Mouse (Mus musculus): ENCODE data around the gene Sez6l. TPM values are rescaled to one million over a fixed set of nuclear protein-coding genes. Genes with fewer than 3 reads are reported as not detected.

The Sez6l gene
- polyA plus RNA-seq, 1 experiment from 2014 or later = 0.10 TPM

DNA sequence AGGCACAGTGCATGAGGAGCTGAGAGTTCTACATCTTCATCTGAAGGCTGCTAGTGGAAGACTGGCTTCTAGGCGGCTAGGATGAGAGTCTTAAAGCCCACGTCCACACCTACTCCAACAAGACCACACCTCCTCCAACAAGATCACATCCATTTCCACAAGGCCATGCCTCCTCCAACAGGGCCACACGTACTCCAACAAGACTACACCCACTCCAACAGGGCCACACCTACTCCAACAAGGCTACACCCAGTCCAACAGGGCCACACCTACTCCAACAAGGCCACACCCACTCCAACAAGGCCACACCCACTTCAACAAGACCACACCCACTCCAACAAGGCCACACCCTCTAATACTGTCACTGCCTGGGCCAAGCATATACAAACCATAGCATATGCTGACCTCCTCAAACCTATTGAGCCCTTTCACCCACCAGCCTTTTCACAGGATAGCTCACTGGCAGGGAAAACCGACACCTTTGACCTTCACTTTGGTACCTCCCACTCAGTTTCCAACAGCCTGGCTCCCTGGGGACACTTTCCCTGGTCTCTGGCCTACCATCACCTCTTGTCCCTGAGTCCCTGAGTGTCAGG lies 107.9 kb downstream of the Sez6l start:
- H3K36me3 ChIP-seq (ENCODE audit: control insufficient read depth, insufficient read depth, low read length) = no peaks in the 10 kb centered on the region
- H3K27ac ChIP-seq (ENCODE audit: low read depth, low read length) = no peak overlapping the region
- no peak overlapping the region for H3K4me2 ChIP-seq
- no peak overlapping the region for H3K9ac ChIP-seq (ENCODE audit: low read depth, low read length)
- 65% methylated on average over 4 of the region's 4 CpGs for WGBS (ENCODE audit: insufficient replicate concordance)
- no peaks in the 10 kb centered on the region for H3K4me1 ChIP-seq (ENCODE audit: control insufficient read depth, insufficient read depth, low read length)
- no peaks in the 10 kb centered on the region for H3K9me3 ChIP-seq (replicated peaks; ENCODE audit: control insufficient read depth, low read length)
- H3K27me3 ChIP-seq (ENCODE audit: control insufficient read depth, insufficient read depth, low read length) = peaks cover 33% of the 10 kb centered on the region
- peak; percentile 58 for ATAC-seq (replicated peaks; ENCODE audit: insufficient number of reproducible peaks, low FRiP score, low TSS enrichment)
- no peak overlapping the region for H3K4me3 ChIP-seq (ENCODE audit: low read depth, low read length)

DNA sequence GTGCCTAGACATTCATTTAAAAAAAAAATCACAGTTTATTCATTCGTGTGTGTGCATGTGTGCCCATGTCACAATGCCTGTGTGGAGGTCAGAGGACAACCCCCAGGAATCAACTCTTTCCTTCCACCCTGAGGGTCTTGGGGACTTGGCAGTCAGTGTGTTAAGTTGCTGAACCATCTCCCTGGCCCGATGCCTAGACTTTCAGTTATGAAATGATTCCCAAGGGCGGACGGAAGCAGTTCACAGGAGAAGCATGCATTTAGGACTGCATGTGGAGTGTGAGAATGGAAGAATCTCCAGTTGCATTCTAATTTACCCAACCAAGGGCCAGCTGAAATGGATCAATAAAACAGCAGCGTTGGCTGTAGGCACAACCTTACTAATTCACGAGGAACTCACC lies 110.7 kb downstream of the Sez6l start:
- no peaks in the 10 kb centered on the region for H3K4me1 ChIP-seq (ENCODE audit: control insufficient read depth, insufficient read depth, low read length)
- WGBS (ENCODE audit: insufficient replicate concordance) = 72% methylated on average over 6 of the region's 6 CpGs
- no peak overlapping the region for H3K9ac ChIP-seq (ENCODE audit: low read depth, low read length)
- no peak overlapping the region for H3K4me3 ChIP-seq (ENCODE audit: low read depth, low read length)
- H3K4me2 ChIP-seq = no peak overlapping the region
- no peak overlapping the region for H3K27ac ChIP-seq (ENCODE audit: low read depth, low read length)
- H3K36me3 ChIP-seq (ENCODE audit: control insufficient read depth, insufficient read depth, low read length) = no peaks in the 10 kb centered on the region
- peaks cover 21% of the 10 kb centered on the region for H3K27me3 ChIP-seq (ENCODE audit: control insufficient read depth, insufficient read depth, low read length)
- no peaks in the 10 kb centered on the region for H3K9me3 ChIP-seq (replicated peaks; ENCODE audit: control insufficient read depth, low read length)
- ATAC-seq (replicated peaks; ENCODE audit: insufficient number of reproducible peaks, low FRiP score, low TSS enrichment) = no peak

DNA sequence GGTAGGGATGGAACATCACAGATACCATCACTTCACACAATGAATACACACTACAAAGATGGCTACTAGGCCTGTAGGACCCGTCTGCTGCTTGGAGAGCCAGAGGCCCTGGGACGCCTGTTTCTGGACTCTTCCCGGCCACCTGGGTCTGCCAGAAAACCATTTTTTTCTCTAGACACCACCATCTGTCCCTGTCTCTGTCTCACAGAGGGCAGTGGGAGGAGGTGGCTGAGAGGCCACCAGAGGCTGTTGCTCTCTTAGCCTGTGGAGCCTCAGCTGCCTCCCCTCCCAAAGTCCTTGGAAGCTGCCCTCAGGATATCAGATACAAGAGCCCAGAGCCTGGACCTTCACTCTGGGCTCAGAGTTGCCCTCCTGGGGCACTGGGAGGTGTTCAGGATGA lies 117.1 kb downstream of the Sez6l start:
- 63% methylated on average over 3 of the region's 3 CpGs for WGBS (ENCODE audit: insufficient replicate concordance)
- Histone ChIP-seq H3K4me3 (ENCODE audit: low read depth, low read length) (no peak overlapping the region), H3K4me1 (ENCODE audit: control insufficient read depth, insufficient read depth, low read length) (peaks cover 4% of the 10 kb centered on the region; the same call in 1 of the 2 replicates), H3K27me3 (ENCODE audit: control insufficient read depth, insufficient read depth, low read length) (peaks cover 28% of the 10 kb centered on the region), H3K9ac (ENCODE audit: low read depth, low read length) (no peak overlapping the region), H3K36me3 (ENCODE audit: control insufficient read depth, insufficient read depth, low read length) (no peaks in the 10 kb centered on the region), H3K9me3 (replicated peaks; ENCODE audit: control insufficient read depth, low read length) (no peaks in the 10 kb centered on the region), H3K27ac (ENCODE audit: low read depth, low read length) (no peak overlapping the region), H3K4me2 (no peak overlapping the region)
- no peak for ATAC-seq (replicated peaks; ENCODE audit: insufficient number of reproducible peaks, low FRiP score, low TSS enrichment)

DNA sequence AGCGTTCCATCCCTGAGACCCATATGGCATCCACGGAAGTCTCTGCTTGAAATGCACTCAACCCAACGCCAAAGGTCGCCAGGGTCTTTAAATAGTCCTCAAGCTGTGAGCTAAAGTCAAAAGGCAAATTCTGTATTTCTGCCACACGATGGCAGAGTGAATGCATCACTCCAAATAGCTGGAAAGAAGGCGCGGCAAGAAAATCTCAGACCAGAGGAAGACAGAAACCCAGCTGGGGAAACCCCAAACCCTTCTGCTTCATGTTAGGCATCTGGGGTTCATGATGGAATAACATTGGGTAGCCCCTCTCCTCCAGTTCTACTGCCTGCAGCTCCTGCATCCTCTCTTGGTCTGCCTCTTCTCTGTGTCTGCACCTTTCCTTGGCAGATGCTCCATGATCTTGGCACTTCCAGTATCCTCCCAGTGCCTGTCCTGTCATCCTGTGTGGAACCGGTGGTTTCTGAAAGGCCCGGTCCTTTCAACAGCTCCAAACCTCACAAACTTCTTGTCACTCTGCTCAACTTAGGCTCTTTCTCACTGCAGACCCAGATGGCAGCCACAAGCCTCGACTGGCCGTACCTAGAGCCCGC lies 121.9 kb downstream of the Sez6l start:
- no peak overlapping the region for H3K4me3 ChIP-seq (ENCODE audit: low read depth, low read length)
- H3K4me2 ChIP-seq = no peak overlapping the region
- peaks cover 2% of the 10 kb centered on the region; the same call in 1 of the 2 replicates for H3K4me1 ChIP-seq (ENCODE audit: control insufficient read depth, insufficient read depth, low read length)
- H3K27me3 ChIP-seq (ENCODE audit: control insufficient read depth, insufficient read depth, low read length) = peaks cover 42% of the 10 kb centered on the region
- no peak overlapping the region for H3K27ac ChIP-seq (ENCODE audit: low read depth, low read length)
- H3K9me3 ChIP-seq (replicated peaks; ENCODE audit: control insufficient read depth, low read length) = no peaks in the 10 kb centered on the region
- WGBS (ENCODE audit: insufficient replicate concordance) = 58% methylated on average over 12 of the region's 12 CpGs
- H3K9ac ChIP-seq (ENCODE audit: low read depth, low read length) = no peak overlapping the region
- H3K36me3 ChIP-seq (ENCODE audit: control insufficient read depth, insufficient read depth, low read length) = no peaks in the 10 kb centered on the region
- no peak for ATAC-seq (replicated peaks; ENCODE audit: insufficient number of reproducible peaks, low FRiP score, low TSS enrichment)

DNA sequence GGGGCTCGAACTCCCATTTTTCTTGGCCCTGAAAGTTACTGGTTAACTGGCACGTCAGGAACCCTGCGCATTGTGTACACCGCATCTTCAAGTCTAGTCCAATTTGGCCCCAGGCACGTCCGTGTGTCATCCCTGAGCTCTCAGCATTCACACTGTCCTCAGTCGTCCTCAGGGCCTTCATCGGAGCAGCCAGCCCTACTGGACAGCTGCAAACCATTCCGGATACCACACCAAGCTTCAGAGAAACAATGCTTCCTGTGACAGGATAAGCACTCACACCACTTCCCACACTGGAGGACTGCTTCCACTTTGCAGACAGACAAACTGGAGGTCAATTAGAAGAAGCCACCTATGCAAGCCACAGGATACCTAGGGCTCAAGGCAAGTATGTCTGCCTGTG lies 123.9 kb downstream of the Sez6l start:
- 64% methylated on average over 9 of the region's 9 CpGs for WGBS (ENCODE audit: insufficient replicate concordance)
- H3K27ac ChIP-seq (ENCODE audit: low read depth, low read length) = no peak overlapping the region
- H3K4me1 ChIP-seq (ENCODE audit: control insufficient read depth, insufficient read depth, low read length) = no peaks in the 10 kb centered on the region
- no peak overlapping the region for H3K4me2 ChIP-seq
- H3K27me3 ChIP-seq (ENCODE audit: control insufficient read depth, insufficient read depth, low read length) = peaks cover 44% of the 10 kb centered on the region
- no peak for ATAC-seq (replicated peaks; ENCODE audit: insufficient number of reproducible peaks, low FRiP score, low TSS enrichment)
- no peaks in the 10 kb centered on the region for H3K9me3 ChIP-seq (replicated peaks; ENCODE audit: control insufficient read depth, low read length)
- no peak overlapping the region for H3K4me3 ChIP-seq (ENCODE audit: low read depth, low read length)
- no peaks in the 10 kb centered on the region for H3K36me3 ChIP-seq (ENCODE audit: control insufficient read depth, insufficient read depth, low read length)
- no peak overlapping the region for H3K9ac ChIP-seq (ENCODE audit: low read depth, low read length)

DNA sequence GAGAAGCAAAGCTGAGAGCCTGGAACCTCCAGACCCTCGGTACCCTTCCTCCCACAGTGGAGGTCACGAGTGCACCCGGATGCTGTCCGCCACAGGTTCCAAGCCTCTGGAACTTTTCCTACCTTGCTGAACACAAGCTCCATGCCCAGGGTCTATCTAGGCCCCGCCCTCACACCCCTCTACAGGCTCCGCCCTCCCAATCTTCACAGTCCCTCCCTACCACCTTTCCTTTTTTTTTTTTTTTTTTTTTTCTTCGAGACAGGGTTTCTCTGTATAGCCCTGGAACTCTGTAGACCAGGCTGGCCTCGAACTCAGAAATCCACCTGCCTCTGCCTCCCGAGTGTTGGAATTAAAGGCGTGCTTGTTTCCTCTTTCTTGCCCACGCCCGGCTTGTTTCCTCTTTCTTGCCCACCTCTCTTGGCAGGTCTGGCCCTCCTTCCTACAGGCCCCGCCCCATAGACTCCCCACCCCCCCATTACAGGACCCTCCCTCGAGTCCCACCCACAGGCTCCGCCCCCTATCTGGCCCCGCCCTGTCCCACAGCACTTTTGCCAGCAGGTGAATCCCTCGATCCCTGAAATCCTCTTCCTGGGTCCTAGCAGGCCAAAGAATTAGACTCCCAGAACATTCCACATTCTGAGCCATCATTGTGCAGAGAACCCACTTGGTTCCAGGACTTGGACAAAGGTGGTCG lies 128.1 kb downstream of the Sez6l start, which contains the start of gene Gm6588:
TSS of gene Gm6588 (plus strand) at position 680 of the 694 bp plus-strand sequence.
- ATAC-seq (replicated peaks; ENCODE audit: insufficient number of reproducible peaks, low FRiP score, low TSS enrichment) = no peak
- H3K4me3 ChIP-seq (ENCODE audit: low read depth, low read length) = no peak within 1 kb of the TSS
- no peak within 1 kb of the TSS for H3K27ac ChIP-seq (ENCODE audit: low read depth, low read length)
- no peaks in the 10 kb centered on the region for H3K4me1 ChIP-seq (ENCODE audit: control insufficient read depth, insufficient read depth, low read length)
- WGBS (ENCODE audit: insufficient replicate concordance) = 45% methylated on average over 18 of the region's 18 CpGs
- peaks cover 30% of the 10 kb centered on the region for H3K27me3 ChIP-seq (ENCODE audit: control insufficient read depth, insufficient read depth, low read length)
- no peak within 1 kb of the TSS for H3K4me2 ChIP-seq
- H3K9me3 ChIP-seq (replicated peaks; ENCODE audit: control insufficient read depth, low read length) = no peaks in the 10 kb centered on the region
- no peak within 1 kb of the TSS for H3K9ac ChIP-seq (ENCODE audit: low read depth, low read length)
- H3K36me3 ChIP-seq (ENCODE audit: control insufficient read depth, insufficient read depth, low read length) = no peaks in the 10 kb centered on the region

DNA sequence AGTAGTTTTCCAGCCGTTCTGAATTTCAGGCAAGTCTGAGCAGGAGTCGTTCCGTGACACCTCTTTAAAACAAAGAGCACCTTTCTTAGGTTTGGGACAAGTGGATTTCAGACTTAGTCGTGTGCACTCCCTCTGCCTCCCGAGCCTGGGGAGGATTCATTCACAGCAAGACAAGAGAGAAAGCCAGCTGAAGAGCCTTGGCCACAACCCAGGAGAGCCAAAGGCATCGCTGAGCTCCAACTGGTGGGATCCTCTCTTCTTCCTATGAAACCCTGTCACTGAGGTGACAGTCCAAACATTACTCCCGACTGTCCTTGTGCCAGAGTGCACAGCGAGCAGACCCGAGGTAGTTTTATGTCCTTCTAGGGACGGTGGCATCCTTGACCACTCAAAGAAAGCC lies 138.4 kb downstream of the Sez6l start:
- no peaks in the 10 kb centered on the region for H3K9me3 ChIP-seq (replicated peaks; ENCODE audit: control insufficient read depth, low read length)
- H3K4me3 ChIP-seq (ENCODE audit: low read depth, low read length) = no peak overlapping the region
- no peak overlapping the region for H3K4me2 ChIP-seq
- H3K27ac ChIP-seq (ENCODE audit: low read depth, low read length) = no peak overlapping the region
- WGBS (ENCODE audit: insufficient replicate concordance) = 50% methylated on average over 10 of the region's 10 CpGs
- ATAC-seq (replicated peaks; ENCODE audit: insufficient number of reproducible peaks, low FRiP score, low TSS enrichment) = no peak
- no peaks in the 10 kb centered on the region for H3K4me1 ChIP-seq (ENCODE audit: control insufficient read depth, insufficient read depth, low read length)
- peaks cover 45% of the 10 kb centered on the region for H3K27me3 ChIP-seq (ENCODE audit: control insufficient read depth, insufficient read depth, low read length)
- no peaks in the 10 kb centered on the region for H3K36me3 ChIP-seq (ENCODE audit: control insufficient read depth, insufficient read depth, low read length)
- H3K9ac ChIP-seq (ENCODE audit: low read depth, low read length) = no peak overlapping the region

DNA sequence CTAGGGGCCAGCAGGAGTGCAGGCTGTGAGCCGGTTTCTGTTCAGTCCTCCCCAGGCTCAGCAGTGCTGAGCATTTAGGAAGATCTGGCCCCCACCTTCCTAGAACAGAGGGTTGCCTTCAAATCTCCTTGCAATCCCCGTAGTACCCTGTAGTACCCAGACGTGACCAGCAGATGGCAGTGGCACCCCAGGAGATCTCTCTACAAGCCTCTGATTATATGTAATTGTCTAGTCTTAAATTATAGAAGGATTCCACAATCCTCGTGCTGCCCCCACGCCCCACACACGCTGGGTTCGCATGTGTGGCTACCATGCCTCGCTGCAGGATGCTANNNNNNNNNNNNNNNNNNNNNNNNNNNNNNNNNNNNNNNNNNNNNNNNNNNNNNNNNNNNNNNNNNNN lies 144.0 kb downstream of the Sez6l start:
- Histone ChIP-seq H3K36me3 (ENCODE audit: control insufficient read depth, insufficient read depth, low read length) (no peaks in the 10 kb centered on the region), H3K9ac (ENCODE audit: low read depth, low read length) (no peak overlapping the region), H3K4me1 (ENCODE audit: control insufficient read depth, insufficient read depth, low read length) (no peaks in the 10 kb centered on the region), H3K4me3 (ENCODE audit: low read depth, low read length) (no peak overlapping the region), H3K27me3 (ENCODE audit: control insufficient read depth, insufficient read depth, low read length) (peaks cover 59% of the 10 kb centered on the region), H3K4me2 (no peak overlapping the region), H3K27ac (ENCODE audit: low read depth, low read length) (no peak overlapping the region), H3K9me3 (replicated peaks; ENCODE audit: control insufficient read depth, low read length) (no peaks in the 10 kb centered on the region)
- 3% methylated on average over 8 of the region's 8 CpGs for WGBS (ENCODE audit: insufficient replicate concordance)
- no peak for ATAC-seq (replicated peaks; ENCODE audit: insufficient number of reproducible peaks, low FRiP score, low TSS enrichment)
